Mouse (Mus musculus) gastrocnemius, postnatal 36 days (tissue): ENCODE measurements around the gene Rfx7. TPM values are rescaled to one million over a fixed set of nuclear protein-coding genes. Genes with fewer than 3 reads are reported as not detected.
"Not testable (repeated sequence)": the region's sequence is repeated elsewhere in the genome, so short reads cannot be mapped to it uniquely, and the experiment has no call there.

Source experiments
- DNase-seq, 2 experiments: peaks; one replicate each; pipeline ENCODE4 v3.0.0; 2022
- intact Hi-C: fragments of 180-260 bp; cut with DNase I; formaldehyde crosslinking; loops from one replicate; pipeline ENCODE4 v1.15.1; 2025
- microRNA-seq, 2 experiments: library from miRNA; unstranded; fragments of <30 nt; microRNA quantifications; one replicate each; pipeline ENCODE4 v1.2.0; 2021
- total RNA-seq, 2 experiments: library from RNA; stranded (reverse); gene quantifications; 2 replicates each; pipeline ENCODE4 v1.2.3; 2021

Rfx7 gene
- total RNA-seq, 2 experiments from 2014 or later: 19.2 to 19.9 TPM

DNA sequence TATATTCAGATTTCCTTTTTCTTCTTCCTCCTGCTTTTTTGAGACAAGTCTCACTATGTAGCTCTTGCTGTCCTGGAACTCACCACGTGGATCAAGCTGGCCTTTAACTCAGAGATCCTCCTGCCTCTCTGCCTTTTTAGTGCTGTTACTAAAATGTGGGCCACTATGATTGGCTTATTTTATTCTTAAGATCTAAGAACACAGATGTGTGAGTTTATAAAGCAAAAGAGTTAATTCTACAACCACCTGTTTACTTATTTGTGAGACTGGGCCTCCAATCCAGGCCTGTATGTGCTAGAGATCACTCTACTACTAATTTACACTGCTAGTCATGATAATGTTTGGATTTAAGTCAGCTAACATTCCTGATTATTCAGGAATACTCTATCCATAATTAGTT lies 128.9 kb downstream of the Rfx7 start:
- intact Hi-C loops: loop anchor here (10.0 kb wide), 1 partner anchor 206 kb away; no protein-coding TSS in a partner anchor
- no peak for DNase-seq

DNA sequence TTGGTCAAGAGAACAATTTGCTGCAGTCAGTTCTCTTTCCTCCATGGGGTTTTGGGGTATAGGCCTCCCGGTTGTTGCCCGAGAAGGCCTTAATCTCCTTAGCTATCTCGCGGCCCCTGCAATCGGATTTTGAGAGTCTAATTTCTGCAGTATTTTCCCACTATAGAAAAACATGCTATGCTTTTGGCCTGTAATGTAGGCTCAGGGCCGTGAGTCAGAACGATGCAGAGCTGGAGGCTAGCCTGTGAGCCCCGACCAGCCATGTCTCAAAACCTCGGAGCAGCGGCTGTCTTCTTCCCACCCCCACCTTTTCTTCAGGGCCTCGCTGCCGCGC lies 129.5 kb downstream of the Rfx7 start:
- intact Hi-C loops: loop anchor here (10.0 kb wide), 1 partner anchor 207 kb away; no protein-coding TSS in a partner anchor
- DNase-seq: no peak

DNA sequence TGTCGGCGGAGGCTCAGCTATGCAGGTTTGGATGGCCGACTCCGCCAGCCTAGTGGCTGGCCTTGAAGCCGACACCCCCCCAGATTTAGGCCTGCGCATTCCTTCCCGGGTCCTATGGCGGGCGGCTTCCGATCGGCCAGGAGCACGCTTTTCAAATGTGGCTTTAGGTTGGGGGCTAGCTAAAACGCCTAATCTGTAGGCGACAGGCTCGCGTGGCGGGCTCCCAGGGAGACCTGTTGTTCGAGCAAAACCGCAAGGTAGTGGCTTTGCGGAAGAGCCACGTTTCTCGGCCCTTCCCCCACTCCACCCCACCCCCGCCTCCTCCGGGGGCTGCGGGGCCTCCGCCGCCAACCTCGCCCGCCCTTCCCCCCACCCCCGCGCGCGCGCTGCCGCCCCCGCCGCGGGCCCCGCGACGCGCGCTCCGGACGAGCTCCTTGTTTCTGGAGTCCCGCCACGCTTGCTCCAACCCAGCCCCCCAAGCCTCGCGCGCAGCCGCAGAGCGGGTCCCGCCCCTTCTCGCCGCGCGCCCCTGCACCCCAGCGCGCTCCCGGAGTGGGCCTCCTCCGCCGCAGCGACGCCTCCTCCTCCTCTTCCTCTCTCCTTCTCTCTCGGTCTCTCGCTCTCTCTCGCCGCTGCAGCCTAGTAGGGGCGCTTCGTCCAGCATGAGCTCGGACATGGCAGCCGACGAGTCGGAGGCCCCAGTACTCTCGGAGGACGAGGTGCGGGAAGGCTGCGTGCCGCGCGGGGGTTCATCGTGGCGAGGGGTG lies 130.0 kb downstream of the Rfx7 start, which contains the start of gene Nedd4:
Gene Nedd4, plus strand, starts transcription at position 452 of the 767 bp plus-strand sequence.
- peak; percentile 92 for DNase-seq
- intact Hi-C loops: loop anchor here (2.0 to 10.0 kb wide), 2 partner anchors 21 to 207 kb away; no protein-coding TSS in a partner anchor

DNA sequence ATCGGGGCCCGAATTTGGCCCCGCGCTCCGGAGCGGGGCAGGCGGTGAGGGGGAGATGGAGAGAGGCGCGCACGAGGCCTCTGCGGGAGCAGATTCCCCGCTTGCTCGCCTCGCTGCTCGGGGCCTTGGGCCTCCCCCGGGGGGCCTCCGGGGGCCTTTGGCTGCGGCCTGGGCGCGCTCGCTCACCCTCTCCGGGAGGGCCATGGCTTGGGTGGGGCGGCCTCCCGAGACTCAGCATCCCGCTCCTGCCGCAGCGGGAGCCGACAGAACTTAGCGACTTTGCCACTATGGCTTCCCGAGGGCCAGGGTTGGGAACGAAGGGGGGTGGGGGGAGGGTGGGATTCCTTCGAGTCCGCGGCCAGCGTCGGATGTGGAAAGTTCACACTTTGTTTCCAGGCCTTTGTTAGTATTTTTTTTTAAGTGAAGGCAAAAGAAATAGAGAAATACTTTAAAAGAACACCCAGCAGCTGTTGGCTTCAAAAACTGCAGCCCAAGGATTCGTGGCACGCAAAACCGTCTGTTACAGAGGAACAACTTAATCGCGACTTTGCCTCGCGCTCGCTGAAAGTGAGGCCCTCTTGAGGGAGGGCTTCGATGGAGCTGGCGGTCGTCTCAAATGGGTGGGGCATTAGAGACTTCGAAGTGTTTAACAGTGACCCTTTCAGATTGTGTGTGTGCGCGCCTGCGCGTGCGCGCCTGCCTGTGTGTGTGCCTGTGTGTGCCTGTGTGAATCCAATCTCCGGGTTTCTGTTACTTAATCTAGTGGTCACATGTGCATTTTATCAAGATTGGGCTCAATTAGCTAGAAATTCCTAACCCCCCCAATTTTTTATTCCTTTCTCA lies 130.9 kb downstream of the Rfx7 start:
- intact Hi-C loops: loop anchor here (2.0 to 10.0 kb wide), 2 partner anchors 22 to 208 kb away; no protein-coding TSS in a partner anchor
- DNase-seq: peak; percentile 78 to 79

DNA sequence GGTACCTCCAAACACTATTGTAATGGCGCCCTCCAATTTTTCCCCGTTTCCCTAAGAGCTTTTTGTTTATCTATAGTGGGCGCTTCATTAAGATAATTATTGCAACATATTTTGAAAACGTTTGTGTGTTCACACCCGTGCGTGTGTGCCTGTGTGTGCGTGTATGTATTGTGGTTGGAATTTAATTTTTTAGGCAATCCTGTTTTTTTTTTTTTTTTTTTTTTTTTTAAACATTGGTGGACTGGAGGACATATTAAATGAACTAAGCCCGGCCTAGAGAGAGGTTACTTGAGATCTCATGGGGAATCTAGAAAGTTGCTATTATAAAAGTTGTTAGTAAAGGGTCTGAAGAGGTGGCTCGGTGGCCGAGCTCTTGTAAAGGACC lies 131.5 kb downstream of the Rfx7 start:
- intact Hi-C loops: loop anchor here (2.0 to 10.0 kb wide), 2 partner anchors 23 to 209 kb away; no protein-coding TSS in a partner anchor
- DNase-seq: no peak

DNA sequence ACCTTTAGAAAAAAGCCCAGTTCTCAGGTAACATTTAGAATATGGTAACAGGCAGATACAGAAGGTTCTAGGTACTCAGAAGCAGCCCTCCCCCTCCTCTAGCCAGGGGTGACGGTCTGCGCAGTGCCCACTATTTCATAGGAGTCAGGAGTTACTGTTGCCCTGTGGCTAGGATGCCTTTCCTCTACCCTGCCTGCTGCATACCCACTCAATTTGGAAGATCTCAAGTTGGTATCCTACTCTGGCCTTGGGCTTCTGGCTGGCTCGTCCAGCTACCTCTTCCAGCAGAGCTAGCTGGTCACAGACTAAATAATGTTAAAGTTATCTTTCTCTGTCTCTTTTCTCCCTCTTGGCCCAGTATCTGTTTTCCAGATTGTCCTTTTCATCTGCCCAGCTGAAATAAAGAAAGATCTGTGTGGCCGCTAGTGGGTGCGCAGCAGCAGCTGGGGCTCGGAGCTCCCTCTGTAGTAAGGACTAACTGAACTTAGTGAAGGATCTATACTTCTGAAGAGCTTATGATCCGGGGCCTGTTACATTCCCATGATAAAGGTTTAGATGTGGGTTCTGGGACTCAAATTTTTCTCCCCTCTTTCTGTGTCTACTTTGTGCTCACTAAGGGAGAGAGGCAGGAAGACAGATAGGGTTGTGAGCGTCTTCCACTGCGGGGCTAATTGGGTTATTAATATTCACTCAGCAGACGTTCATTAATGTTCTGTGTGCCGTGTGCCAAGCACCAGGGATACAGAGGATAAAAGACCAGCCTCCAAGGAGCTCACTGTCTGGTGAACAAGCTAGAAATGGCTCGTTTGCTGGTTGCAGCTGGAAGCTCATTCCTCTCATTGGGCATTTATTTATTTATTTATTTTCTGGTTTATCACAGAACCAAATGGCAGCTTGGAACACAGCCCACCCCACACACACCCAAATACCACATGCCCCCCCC lies 132.6 kb downstream of the Rfx7 start:
- intact Hi-C loops: loop anchor here (10.0 kb wide), 1 partner anchor 210 kb away; no protein-coding TSS in a partner anchor
- DNase-seq: no peak

DNA sequence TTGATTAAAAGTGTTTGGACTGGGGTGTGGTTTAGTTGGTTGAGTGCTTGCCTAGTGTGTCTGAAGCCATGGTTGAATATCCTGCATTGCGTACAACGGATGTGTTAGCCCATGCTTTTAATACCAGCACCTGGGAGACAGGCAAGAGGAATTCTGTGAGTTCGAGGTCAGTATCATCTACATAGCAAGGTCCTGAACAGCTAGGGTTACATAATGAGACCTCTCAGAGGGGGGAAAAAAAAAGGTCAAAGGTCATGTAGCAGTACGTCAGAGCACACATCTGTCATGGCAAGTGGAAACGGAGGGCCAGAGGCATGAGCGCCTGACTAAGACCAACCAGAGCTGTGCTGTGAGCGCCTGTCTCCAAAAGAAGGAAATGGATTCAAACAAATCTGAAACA lies 133.5 kb downstream of the Rfx7 start:
- DNase-seq: no peak
- intact Hi-C loops: loop anchor here (10.0 kb wide), 1 partner anchor 211 kb away; no protein-coding TSS in a partner anchor

DNA sequence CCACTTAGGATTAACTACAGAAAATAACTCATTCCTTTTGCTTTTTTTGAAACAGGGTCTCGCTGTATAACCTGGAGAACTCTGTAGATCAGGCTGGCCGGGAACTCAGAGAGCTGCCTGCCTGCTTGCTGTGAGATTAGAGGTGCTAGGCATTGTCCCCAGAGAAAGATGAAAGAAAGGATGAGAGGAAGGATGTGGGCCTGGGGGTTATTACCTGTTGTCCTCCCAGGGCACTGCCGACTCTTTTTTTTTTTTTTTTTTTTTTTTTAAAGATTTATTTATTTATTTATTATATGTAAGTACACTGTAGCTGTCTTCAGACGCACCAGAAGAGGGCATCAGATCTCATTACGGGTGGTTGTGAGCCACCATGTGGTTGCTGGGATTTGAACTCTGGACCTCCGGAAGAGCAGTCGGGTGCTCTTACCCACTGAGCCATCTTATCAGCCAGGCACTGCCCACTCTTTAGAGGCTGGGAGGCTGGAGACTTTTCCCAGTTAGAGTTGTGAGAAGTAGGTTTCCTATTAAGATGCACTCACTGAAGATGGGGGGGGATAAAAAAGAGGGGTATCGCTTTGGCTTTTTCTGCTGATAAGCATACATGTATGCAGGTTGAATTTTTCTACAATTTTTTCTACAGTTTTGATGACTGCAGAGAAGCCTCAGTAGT lies 134.4 kb downstream of the Rfx7 start:
- not testable (repeated sequence) for DNase-seq
- intact Hi-C loops: loop anchor here (10.0 kb wide), 1 partner anchor 212 kb away; no protein-coding TSS in a partner anchor

DNA sequence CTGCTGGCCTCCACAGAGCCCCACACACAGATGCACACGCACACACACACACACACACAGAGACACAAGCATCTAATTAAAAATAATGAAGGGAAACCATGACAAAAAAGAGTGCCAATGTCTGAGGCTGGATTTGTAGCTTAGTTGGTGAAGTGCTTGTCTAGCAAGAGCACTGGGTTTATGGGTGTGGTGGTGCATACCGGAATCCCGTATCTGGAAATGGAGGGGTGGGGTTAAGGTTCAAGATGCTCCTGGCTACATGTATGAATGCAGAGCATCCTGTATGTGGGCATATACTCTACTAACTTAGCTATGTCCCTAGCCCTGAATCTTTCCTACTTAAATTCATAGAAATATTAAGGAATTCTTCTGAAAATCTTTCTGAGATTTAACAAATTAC lies 135.1 kb downstream of the Rfx7 start:
- no peak for DNase-seq
- intact Hi-C loops: loop anchor here (10.0 kb wide), 1 partner anchor 212 kb away; no protein-coding TSS in a partner anchor

DNA sequence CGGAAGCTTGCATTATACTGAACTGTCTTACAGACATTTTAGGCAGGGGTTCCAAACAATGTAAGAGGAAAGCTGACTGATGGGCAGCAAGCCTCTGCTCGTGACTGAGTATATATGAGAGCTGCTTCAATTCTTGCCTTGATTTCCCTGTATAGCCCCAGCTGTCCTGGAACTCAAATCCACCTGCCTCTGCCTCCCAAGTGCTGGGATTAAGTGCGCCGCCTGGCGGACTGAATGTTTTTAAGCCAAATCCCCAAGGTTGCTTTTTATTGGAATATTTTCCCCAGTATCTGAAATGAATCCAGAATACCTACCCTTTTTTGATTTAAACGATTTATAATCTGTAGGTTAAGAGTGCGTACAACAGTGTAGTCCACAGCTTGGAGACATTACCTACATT lies 137.3 kb downstream of the Rfx7 start:
- DNase-seq: peak; percentile 31 to 33
- intact Hi-C loops: loop anchor here (10.0 kb wide), 1 partner anchor 215 kb away; no protein-coding TSS in a partner anchor

DNA sequence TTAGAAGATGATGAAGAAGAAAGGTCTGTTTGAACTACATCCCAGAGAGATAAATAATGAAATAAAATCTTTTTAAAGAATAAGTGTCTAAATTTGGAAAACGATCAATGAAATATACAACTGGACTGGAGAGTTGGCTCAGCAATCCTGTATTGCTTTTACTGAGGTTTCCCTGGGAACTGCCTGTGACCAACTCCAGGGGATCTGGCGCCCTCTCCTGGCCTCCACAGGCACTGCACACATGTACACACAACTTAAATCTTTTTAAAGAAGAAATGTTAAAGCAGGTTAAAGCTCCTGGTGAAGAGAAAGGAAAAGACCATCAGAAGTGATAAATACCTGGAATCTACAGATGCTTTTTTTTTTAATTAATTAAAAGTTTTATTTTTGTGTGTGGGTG lies 140.3 kb downstream of the Rfx7 start:
- DNase-seq: peak; percentile 80 to 82
- intact Hi-C loops: loop anchor here (2.0 to 10.0 kb wide), 3 partner anchors 18 to 138 kb away; partner anchors contain the start of gene Rfx7

Small RNA genes within 50 kb of the gene (microRNA-seq; reads per million reads assigned to microRNA genes)
- 0 reads per million in 2 experiments for gene Gm28010

Other genes starting within 250 kb of the Rfx7 start
- gene Mns1, start 94.2 kb upstream of the Rfx7 start, total RNA-seq: under 1 TPM; 0.10 to 0.31 TPM
- gene Tex9, start 40.0 kb upstream of the Rfx7 start, total RNA-seq: 1 to 10 TPM; 1.1 to 1.9 TPM
- gene Nedd4, start 130.1 kb downstream of the Rfx7 start, total RNA-seq: 100 to 1,000 TPM; 250 to 283 TPM